Mouse (Mus musculus) neural tube, embryonic 14.5 days (tissue): ENCODE measurements at regions not wholly inside any gene's neighbourhood (a gene's known extent, or its start where the extent isn't known, plus 50 kb on each side); places are given as distances from the start of the nearest gene placed in this dataset.
"Not testable (repeated sequence)": the region's sequence is repeated elsewhere in the genome, so short reads cannot be mapped to it uniquely, and the experiment has no call there.

ENCODE experiments used
- ATAC-seq: fragments of 200-750 bp; cut with Nextera tagmentation; 2 replicates; pipeline ENCODE4 v1.8.0; 2017; ENCODE audit warnings: low read depth, mild to moderate bottlenecking, moderate TSS enrichment, moderate library complexity
- H3K27ac ChIP-seq: fragments of 300-500 bp; sonication (generic); 2 replicates; pipeline ENCODE4 v1.5.1; 2014; ENCODE audit warnings: low read depth, mild to moderate bottlenecking, control low read depth, low read length, moderate library complexity, mixed read lengths
- H3K27me3 ChIP-seq: fragments of 300-500 bp; sonication (generic); 2 replicates; pipeline ENCODE4 v1.6.1; 2014; ENCODE audit warnings: low read length; ENCODE audit not compliant: control insufficient read depth, insufficient read depth
- H3K36me3 ChIP-seq: fragments of 300-500 bp; sonication (generic); 2 replicates; pipeline ENCODE4 v1.6.1; 2014; ENCODE audit warnings: low read length, mixed read lengths; ENCODE audit not compliant: control insufficient read depth, insufficient read depth
- H3K4me1 ChIP-seq: fragments of 300-500 bp; sonication (generic); 2 replicates; pipeline ENCODE4 v1.6.1; 2014; ENCODE audit warnings: low read length; ENCODE audit not compliant: control insufficient read depth, insufficient read depth
- H3K4me2 ChIP-seq: fragments of 300-500 bp; sonication (generic); 2 replicates; pipeline ENCODE4 v1.6.1; 2014; ENCODE audit warnings: mild to moderate bottlenecking, low read depth, low read length, control low read depth
- H3K4me3 ChIP-seq: fragments of 300-500 bp; sonication (generic); 2 replicates; pipeline ENCODE4 v1.5.1; 2014; ENCODE audit warnings: low read depth, low read length, control low read depth, mixed read lengths
- H3K9ac ChIP-seq: fragments of 300-500 bp; sonication (generic); replicated peaks from 2 replicates; pipeline ENCODE4 v1.6.1; 2014; ENCODE audit warnings: low read depth, mild to moderate bottlenecking, control low read depth, low read length, mixed read lengths
- H3K9me3 ChIP-seq: fragments of 300-500 bp; sonication (generic); 2 replicates; pipeline ENCODE4 v1.6.1; 2016; ENCODE audit warnings: low read length; ENCODE audit not compliant: control insufficient read depth
- WGBS: fragments of 180-500 bp; shearing (Covaris S2); extraction: QIAGEN DNeasy Blood & Tissue Kit; methylation state at CpG from one replicate; pipeline ENCODE4 v1.1.7; 2014; 5-methylcytosine and 5-hydroxymethylcytosine counted together

- 91% methylated on average over 6 of the region's 6 CpGs for WGBS
Measured at GRCm38 (mm10) chr12:9751261-9752078, 181.6 kb downstream of the Osr1 start.

GRCm38 (mm10) chr12:9752079-9752450 lies 182.1 kb downstream of the Osr1 start:
- Histone ChIP-seq H3K9ac (no peak overlapping the region), H3K4me2 (no peak overlapping the region), H3K27ac (no peak overlapping the region), H3K36me3 (no peaks in the 10 kb centered on the region), H3K4me3 (no peak overlapping the region), H3K4me1 (no peaks in the 10 kb centered on the region), H3K27me3 (no peaks in the 10 kb centered on the region), H3K9me3 (no peaks in the 10 kb centered on the region)
- ATAC-seq: no peak
- 65% methylated on average over 6 of the region's 6 CpGs for WGBS

More at GRCm38 (mm10) chr12:9751261-9752078, 181.6 kb downstream of the Osr1 start:
- Histone ChIP-seq H3K27ac (no peak overlapping the region), H3K27me3 (no peaks in the 10 kb centered on the region), H3K36me3 (no peaks in the 10 kb centered on the region), H3K4me2 (no peak overlapping the region), H3K9ac (no peak overlapping the region), H3K9me3 (no peaks in the 10 kb centered on the region), H3K4me1 (no peaks in the 10 kb centered on the region), H3K4me3 (no peak overlapping the region)
- peak; percentile 44; the same call in 1 of the 2 replicates for ATAC-seq

GRCm38 (mm10) chr12:9756411-9756810 lies 186.5 kb downstream of the Osr1 start:
- H3K9me3 ChIP-seq: no peaks in the 10 kb centered on the region
- H3K9ac ChIP-seq: no peak overlapping the region
- WGBS: 82% methylated on average over 1 of the region's 1 CpGs
- no peaks in the 10 kb centered on the region for H3K27me3 ChIP-seq
- no peak for ATAC-seq
- H3K4me1 ChIP-seq: no peaks in the 10 kb centered on the region
- H3K4me2 ChIP-seq: no peak overlapping the region
- no peak overlapping the region for H3K4me3 ChIP-seq
- H3K36me3 ChIP-seq: no peaks in the 10 kb centered on the region
- no peak overlapping the region for H3K27ac ChIP-seq

- no peak overlapping the region for H3K4me3 ChIP-seq
- H3K27ac ChIP-seq: no peak overlapping the region
- no peak overlapping the region for H3K4me2 ChIP-seq
- no peak for ATAC-seq
- no peaks in the 10 kb centered on the region for H3K9me3 ChIP-seq
- no peaks in the 10 kb centered on the region for H3K4me1 ChIP-seq
- no peaks in the 10 kb centered on the region for H3K27me3 ChIP-seq
- no peaks in the 10 kb centered on the region for H3K36me3 ChIP-seq
- no peak overlapping the region for H3K9ac ChIP-seq
- WGBS: 56% methylated on average over 5 of the region's 5 CpGs
Measured at GRCm38 (mm10) chr12:9760818-9761217, 190.9 kb downstream of the Osr1 start.

- not testable (repeated sequence) for H3K36me3 ChIP-seq, H3K9ac ChIP-seq, H3K9me3 ChIP-seq, H3K4me2 ChIP-seq, H3K4me1 ChIP-seq, H3K4me3 ChIP-seq, H3K27me3 ChIP-seq, H3K27ac ChIP-seq, ATAC-seq
- WGBS: 73% methylated on average over 2 of the region's 2 CpGs
Measured at GRCm38 (mm10) chr12:9762291-9762811, 192.4 kb downstream of the Osr1 start.

GRCm38 (mm10) chr12:9762842-9763241 lies 192.9 kb downstream of the Osr1 start:
- Histone ChIP-seq H3K9ac (no peak overlapping the region), H3K9me3 (no peaks in the 10 kb centered on the region), H3K4me2 (no peak overlapping the region), H3K27me3 (no peaks in the 10 kb centered on the region), H3K4me3 (no peak overlapping the region), H3K36me3 (no peaks in the 10 kb centered on the region), H3K4me1 (no peaks in the 10 kb centered on the region), H3K27ac (no peak overlapping the region)
- no peak for ATAC-seq
- WGBS: 95% methylated on average over 2 of the region's 2 CpGs

GRCm38 (mm10) chr12:9770908-9771307 lies 201.0 kb downstream of the Osr1 start:
- Histone ChIP-seq H3K9ac (no peak overlapping the region), H3K36me3 (no peaks in the 10 kb centered on the region), H3K4me3 (no peak overlapping the region), H3K9me3 (no peaks in the 10 kb centered on the region), H3K4me1 (no peaks in the 10 kb centered on the region), H3K27me3 (no peaks in the 10 kb centered on the region), H3K4me2 (no peak overlapping the region), H3K27ac (no peak overlapping the region)
- no peak for ATAC-seq
- 84% methylated on average over 4 of the region's 4 CpGs for WGBS

- no peak for ATAC-seq
- Histone ChIP-seq H3K4me2 (no peak overlapping the region), H3K36me3 (no peaks in the 10 kb centered on the region), H3K4me3 (no peak overlapping the region), H3K27ac (no peak overlapping the region), H3K4me1 (no peaks in the 10 kb centered on the region), H3K9ac (no peak overlapping the region), H3K9me3 (no peaks in the 10 kb centered on the region), H3K27me3 (no peaks in the 10 kb centered on the region)
- 86% methylated on average over 1 of the region's 1 CpGs for WGBS
Measured at GRCm38 (mm10) chr12:9772875-9773274, 203.0 kb downstream of the Osr1 start.

- Histone ChIP-seq H3K27ac (no peak overlapping the region), H3K27me3 (no peaks in the 10 kb centered on the region), H3K4me2 (no peak overlapping the region), H3K36me3 (no peaks in the 10 kb centered on the region), H3K4me1 (no peaks in the 10 kb centered on the region), H3K4me3 (no peak overlapping the region), H3K9ac (no peak overlapping the region), H3K9me3 (no peaks in the 10 kb centered on the region)
- WGBS: 88% methylated on average over 3 of the region's 3 CpGs
- no peak for ATAC-seq
Measured at GRCm38 (mm10) chr12:9802284-9802683, 232.4 kb downstream of the Osr1 start.
